Mouse (Mus musculus) thymus, adult 2 months (tissue): ENCODE measurements around the gene Trnp1. TPM values are rescaled to one million over a fixed set of nuclear protein-coding genes. Genes with fewer than 3 reads are reported as not detected.

ENCODE experiments used
- DNase-seq: peaks from one replicate; pipeline ENCODE4 v3.0.0; 2021
- H3K27ac ChIP-seq: fragments of 200-500 bp; 2 replicates; pipeline ENCODE4 v1.5.1; 2012; ENCODE audit warnings: low read length, control low read depth; ENCODE audit not compliant: control insufficient read depth, insufficient read depth
- H3K27me3 ChIP-seq: fragments of 200-500 bp; 2 replicates; pipeline ENCODE4 v1.6.1; 2012; ENCODE audit warnings: mild to moderate bottlenecking, low read length, moderate library complexity, mixed read lengths; ENCODE audit not compliant: control insufficient read depth, insufficient read depth
- H3K36me3 ChIP-seq: fragments of 200-500 bp; 2 replicates; pipeline ENCODE4 v1.6.1; 2012; ENCODE audit warnings: mild to moderate bottlenecking, low read length, moderate library complexity; ENCODE audit not compliant: control insufficient read depth, insufficient read depth
- H3K4me1 ChIP-seq: fragments of 200-500 bp; replicated peaks from 2 replicates; pipeline ENCODE4 v1.6.1; 2012; ENCODE audit warnings: low read length; ENCODE audit not compliant: control insufficient read depth, insufficient read depth
- H3K4me3 ChIP-seq: fragments of 200-500 bp; 2 replicates; pipeline ENCODE4 v1.5.1; 2012; ENCODE audit warnings: mild to moderate bottlenecking, low read length, control low read depth, moderate library complexity; ENCODE audit not compliant: control insufficient read depth, insufficient read depth
- CTCF ChIP-seq: fragments of 200-500 bp; IDR thresholded peaks from 2 replicates; pipeline ENCODE4 v1.5.1; 2012; ENCODE audit warnings: mild to moderate bottlenecking, control low read depth, low read length, moderate library complexity, borderline replicate concordance; ENCODE audit not compliant: control insufficient read depth, poor library complexity, insufficient read depth; ENCODE audit errors: extremely low read depth
- POLR2A ChIP-seq: fragments of 200-500 bp; IDR thresholded peaks from 2 replicates; pipeline ENCODE4 v1.6.1; 2012; ENCODE audit warnings: mild to moderate bottlenecking, low read length, control low read depth, moderate library complexity; ENCODE audit not compliant: control insufficient read depth, poor library complexity, insufficient read depth; ENCODE audit errors: extremely low read depth
- WGBS: fragments of 180-500 bp; shearing (Covaris S2); methylation state at CpG from one replicate; pipeline ENCODE4 v1.1.7; 2018; 5-methylcytosine and 5-hydroxymethylcytosine counted together
- polyA plus RNA-seq: library from polyadenylated mRNA; depleted of rRNA; stranded (reverse); fragments of >200 nt; gene quantifications from 2 replicates; pipeline ENCODE4 v1.2.3, GENCODE M21; 2012

Gene Trnp1
- polyA plus RNA-seq, 1 experiment: 1.5 TPM

DNA sequence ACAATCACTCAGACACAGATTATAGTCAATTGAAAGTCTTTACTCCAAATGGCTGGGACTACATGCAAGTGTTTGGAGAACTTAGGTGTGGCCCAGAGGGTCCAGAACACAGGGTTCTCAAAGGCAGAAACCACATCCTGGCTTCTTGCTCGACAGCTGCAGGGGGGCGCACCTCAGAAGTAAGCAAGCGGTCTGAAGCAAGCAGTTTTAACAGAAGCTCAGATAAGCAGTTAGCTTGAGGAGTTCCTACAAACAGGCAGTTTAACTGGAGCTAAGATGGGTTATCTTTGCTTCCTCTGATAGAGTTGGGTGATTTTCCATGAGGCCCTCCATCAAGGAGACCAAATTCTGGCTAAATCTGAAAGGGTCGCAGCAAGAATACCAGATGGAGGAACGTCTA, 8.2 kb upstream of the Trnp1 start:
- peak overlapping the region; percentile 70 for H3K27ac ChIP-seq
- H3K27me3 ChIP-seq: no peaks in the 10 kb centered on the region
- DNase-seq: peak; percentile 75
- no peaks in the 10 kb centered on the region for H3K36me3 ChIP-seq
- WGBS: 1% methylated on average over 5 of the region's 5 CpGs
- H3K4me3 ChIP-seq: no peak overlapping the region
- H3K4me1 ChIP-seq: peaks cover 34% of the 10 kb centered on the region
- TF ChIP-seq CTCF: no peak
- no peak for TF ChIP-seq POLR2A

DNA sequence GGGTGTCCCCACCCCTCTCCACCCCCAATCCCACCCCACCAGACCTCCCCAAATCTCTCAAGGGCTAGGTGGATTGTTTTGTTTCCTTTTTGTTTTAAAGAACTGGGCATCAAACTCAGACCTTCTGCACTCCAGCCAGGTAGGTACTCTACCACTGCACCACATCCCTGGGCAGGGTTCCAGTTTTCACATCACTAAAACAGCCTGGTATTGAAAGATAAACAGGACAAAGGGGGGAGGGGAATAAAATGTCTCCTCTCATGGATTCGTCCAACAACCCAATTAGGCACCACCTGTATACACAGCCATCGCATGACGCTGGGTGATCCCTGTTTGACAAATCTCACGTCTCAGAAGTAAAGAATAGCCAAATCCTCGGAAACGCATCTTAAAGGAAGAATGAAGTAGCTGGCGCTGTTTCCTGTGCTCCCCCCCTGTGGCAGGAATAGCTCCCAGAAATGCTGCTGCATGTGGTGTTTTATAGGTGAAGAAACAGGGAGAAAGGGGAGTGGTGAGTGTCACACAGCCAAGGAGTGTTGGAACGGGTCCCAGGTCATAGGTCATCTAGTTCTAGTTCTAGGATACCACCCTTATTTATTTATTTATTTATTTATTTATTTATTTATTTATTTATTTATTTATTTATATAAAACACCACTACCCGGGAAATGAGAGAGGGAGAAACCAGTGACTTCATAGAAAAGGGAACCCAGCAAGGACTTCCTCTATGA, 6.6 kb upstream of the Trnp1 start:
- TF ChIP-seq POLR2A: no peak
- Histone ChIP-seq H3K4me1 (peaks cover 38% of the 10 kb centered on the region), H3K4me3 (no peak overlapping the region), H3K27ac (no peak overlapping the region), H3K27me3 (no peaks in the 10 kb centered on the region), H3K36me3 (no peaks in the 10 kb centered on the region)
- no peak for DNase-seq
- 90% methylated on average over 9 of the region's 9 CpGs for WGBS

DNA sequence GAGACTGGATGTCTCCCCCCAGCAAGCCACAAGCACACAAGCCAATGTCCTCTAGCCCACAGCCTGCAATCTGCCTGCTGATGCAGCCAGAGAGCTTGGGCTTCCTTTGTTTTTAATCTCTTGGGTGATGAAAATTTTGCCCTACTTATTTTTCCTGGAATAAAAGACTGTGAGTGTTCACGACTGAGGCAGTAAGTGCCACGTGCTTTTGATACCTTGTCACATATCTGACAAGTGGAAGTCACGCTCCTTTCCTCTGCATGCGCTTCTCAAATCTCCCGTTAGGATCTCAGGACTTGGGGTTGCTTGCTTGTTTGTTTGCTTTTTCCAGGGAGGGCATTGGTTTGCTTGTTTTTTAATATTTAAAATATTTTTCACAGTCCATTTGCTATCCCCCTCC, 6.0 kb upstream of the Trnp1 start:
- Histone ChIP-seq H3K4me1 (peaks cover 38% of the 10 kb centered on the region), H3K36me3 (no peaks in the 10 kb centered on the region), H3K27ac (no peak overlapping the region), H3K27me3 (no peaks in the 10 kb centered on the region), H3K4me3 (no peak overlapping the region)
- DNase-seq: no peak
- TF ChIP-seq POLR2A (no peak), CTCF (no peak)
- WGBS: 70% methylated on average over 5 of the region's 5 CpGs

DNA sequence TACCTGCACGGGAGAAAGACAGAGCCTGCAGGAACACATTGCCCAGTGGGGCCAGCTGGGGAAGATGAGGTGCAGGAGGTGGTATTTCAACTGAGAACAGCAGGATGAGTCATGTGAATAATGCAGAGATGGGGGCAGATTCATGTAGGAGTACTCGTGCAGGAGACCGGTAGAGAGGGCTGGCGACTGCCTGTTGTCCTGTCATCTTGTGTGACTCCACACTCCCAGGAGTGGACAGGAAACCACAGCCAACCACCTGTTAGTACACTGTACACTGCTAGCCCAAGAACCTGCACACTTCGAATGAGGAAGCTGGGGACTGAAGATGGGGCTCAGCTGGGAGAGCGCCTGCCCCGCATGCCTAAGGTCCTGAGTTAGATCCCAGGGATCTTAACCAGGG, 3.2 kb upstream of the Trnp1 start:
- Histone ChIP-seq H3K27ac (no peak overlapping the region), H3K36me3 (no peaks in the 10 kb centered on the region), H3K27me3 (peaks cover 18% of the 10 kb centered on the region), H3K4me3 (no peak overlapping the region), H3K4me1 (peaks cover 38% of the 10 kb centered on the region)
- DNase-seq: no peak
- TF ChIP-seq POLR2A: no peak
- TF ChIP-seq CTCF: no peak
- WGBS: 21% methylated on average over 7 of the region's 7 CpGs

- 3% methylated on average over 70 of the region's 70 CpGs for WGBS
- Histone ChIP-seq H3K4me1 (peaks cover 28% of the 10 kb centered on the region), H3K36me3 (no peaks in the 10 kb centered on the region), H3K27ac (no peak overlapping the region), H3K4me3 (peak overlapping the region; percentile 40), H3K27me3 (peaks cover 21% of the 10 kb centered on the region)
- no peak for TF ChIP-seq POLR2A
- TF ChIP-seq CTCF: no peak
- DNase-seq: no peak
Measured at GRCm38 (mm10) chr4:133497461-133498159, 740 bp downstream of the Trnp1 start.

GRCm38 (mm10) chr4:133496738-133497445, 1.5 kb downstream of the Trnp1 start:
- no peaks in the 10 kb centered on the region for H3K36me3 ChIP-seq
- WGBS: 38% methylated on average over 6 of the region's 6 CpGs
- no peak overlapping the region for H3K4me3 ChIP-seq
- DNase-seq: no peak
- no peak overlapping the region for H3K27ac ChIP-seq
- peaks cover 21% of the 10 kb centered on the region for H3K27me3 ChIP-seq
- H3K4me1 ChIP-seq: peaks cover 28% of the 10 kb centered on the region
- TF ChIP-seq POLR2A (no peak), CTCF (no peak)
